Mouse (Mus musculus): Measurements from ENCODE around the gene Gkn2. TPM values are rescaled to one million over a fixed set of nuclear protein-coding genes. Genes with fewer than 3 reads are reported as not detected.

Gkn2 gene
- polyA plus RNA-seq, 1 experiment = not detected

- TF ChIP-seq CTCF (IDR thresholded peaks at IDR 0.05; ENCODE audit: insufficient read depth, low read depth, low read length) = no peak
- TF ChIP-seq POLR2A (IDR thresholded peaks at IDR 0.05; ENCODE audit: insufficient read depth, low read depth, low read length) = no peak
- H3K4me3 ChIP-seq (ENCODE audit: insufficient read depth, low read depth, low read length) = no peak within 1 kb of the TSS
- WGBS = 93% methylated on average over 8 of the region's 8 CpGs
- H3K27ac ChIP-seq (ENCODE audit: insufficient read depth, low read depth, low read length) = no peak within 1 kb of the TSS
- no peaks in the 10 kb centered on the region for H3K4me1 ChIP-seq (ENCODE audit: control insufficient read depth, insufficient read depth, low read length)
These were observed 22.3 kb upstream of the Gkn2 start, which contains the start of gene Gkn1 for GRCm38 (mm10) chr6:87350829-87351228. TSS of gene Gkn1 (minus strand) at chr6:87350942.

GRCm38 (mm10) chr6:87354441-87354840 is 18.7 kb upstream of the Gkn2 start:
- TF ChIP-seq POLR2A (IDR thresholded peaks at IDR 0.05; ENCODE audit: insufficient read depth, low read depth, low read length) (no peak), CTCF (IDR thresholded peaks at IDR 0.05; ENCODE audit: insufficient read depth, low read depth, low read length) (no peak)
- Histone ChIP-seq H3K4me1 (ENCODE audit: control insufficient read depth, insufficient read depth, low read length) (no peaks in the 10 kb centered on the region), H3K4me3 (ENCODE audit: insufficient read depth, low read depth, low read length) (no peak overlapping the region), H3K27ac (ENCODE audit: insufficient read depth, low read depth, low read length) (no peak overlapping the region)
- 78% methylated on average over 5 of the region's 5 CpGs for WGBS

GRCm38 (mm10) chr6:87369223-87369622 is 3.9 kb upstream of the Gkn2 start:
- no peaks in the 10 kb centered on the region for H3K4me1 ChIP-seq (ENCODE audit: control insufficient read depth, insufficient read depth, low read length)
- no peak overlapping the region for H3K4me3 ChIP-seq (ENCODE audit: insufficient read depth, low read depth, low read length)
- 90% methylated on average over 5 of the region's 5 CpGs for WGBS
- TF ChIP-seq POLR2A (IDR thresholded peaks at IDR 0.05; ENCODE audit: insufficient read depth, low read depth, low read length) = no peak
- no peak for TF ChIP-seq CTCF (IDR thresholded peaks at IDR 0.05; ENCODE audit: insufficient read depth, low read depth, low read length)
- no peak overlapping the region for H3K27ac ChIP-seq (ENCODE audit: insufficient read depth, low read depth, low read length)

GRCm38 (mm10) chr6:87383926-87384691 is 11.0 kb downstream of the Gkn2 start:
- peak overlapping the region; percentile 16 for H3K4me3 ChIP-seq (ENCODE audit: insufficient read depth, low read depth, low read length)
- peaks cover 8% of the 10 kb centered on the region for H3K4me1 ChIP-seq (ENCODE audit: control insufficient read depth, insufficient read depth, low read length)
- H3K27ac ChIP-seq (ENCODE audit: insufficient read depth, low read depth, low read length) = no peak overlapping the region
- TF ChIP-seq CTCF (IDR thresholded peaks at IDR 0.05; ENCODE audit: insufficient read depth, low read depth, low read length) (no peak), POLR2A (IDR thresholded peaks at IDR 0.05; ENCODE audit: insufficient read depth, low read depth, low read length) (no peak)
- WGBS = 8% methylated on average over 24 of the region's 24 CpGs

- no peak overlapping the region for H3K4me3 ChIP-seq (ENCODE audit: insufficient read depth, low read depth, low read length)
- H3K27ac ChIP-seq (ENCODE audit: insufficient read depth, low read depth, low read length) = no peak overlapping the region
- no peak for TF ChIP-seq POLR2A (IDR thresholded peaks at IDR 0.05; ENCODE audit: insufficient read depth, low read depth, low read length)
- no peak for TF ChIP-seq CTCF (IDR thresholded peaks at IDR 0.05; ENCODE audit: insufficient read depth, low read depth, low read length)
- H3K4me1 ChIP-seq (ENCODE audit: control insufficient read depth, insufficient read depth, low read length) = peaks cover 8% of the 10 kb centered on the region
- WGBS = 35% methylated on average over 6 of the region's 6 CpGs
These were observed 11.6 kb downstream of the Gkn2 start for GRCm38 (mm10) chr6:87384761-87385160.

- 11% methylated on average over 7 of the region's 7 CpGs for WGBS
- Histone ChIP-seq H3K4me3 (ENCODE audit: insufficient read depth, low read depth, low read length) (no peak overlapping the region), H3K4me1 (ENCODE audit: control insufficient read depth, insufficient read depth, low read length) (peaks cover 8% of the 10 kb centered on the region), H3K27ac (ENCODE audit: insufficient read depth, low read depth, low read length) (no peak overlapping the region)
- TF ChIP-seq CTCF (IDR thresholded peaks at IDR 0.05; ENCODE audit: insufficient read depth, low read depth, low read length) = no peak
These were observed 13.0 kb downstream of the Gkn2 start for GRCm38 (mm10) chr6:87386203-87386602.

GRCm38 (mm10) chr6:87386681-87387080 is 13.5 kb downstream of the Gkn2 start:
- no peak overlapping the region for H3K4me3 ChIP-seq (ENCODE audit: insufficient read depth, low read depth, low read length)
- peaks cover 8% of the 10 kb centered on the region for H3K4me1 ChIP-seq (ENCODE audit: control insufficient read depth, insufficient read depth, low read length)
- no peak for TF ChIP-seq CTCF (IDR thresholded peaks at IDR 0.05; ENCODE audit: insufficient read depth, low read depth, low read length)
- no peak for TF ChIP-seq POLR2A (IDR thresholded peaks at IDR 0.05; ENCODE audit: insufficient read depth, low read depth, low read length)
- WGBS = 68% methylated on average over 10 of the region's 10 CpGs
- no peak overlapping the region for H3K27ac ChIP-seq (ENCODE audit: insufficient read depth, low read depth, low read length)

- no peak for TF ChIP-seq POLR2A (IDR thresholded peaks at IDR 0.05; ENCODE audit: insufficient read depth, low read depth, low read length)
- TF ChIP-seq CTCF (IDR thresholded peaks at IDR 0.05; ENCODE audit: insufficient read depth, low read depth, low read length) = no peak
- 78% methylated on average over 7 of the region's 7 CpGs for WGBS
- peaks cover 7% of the 10 kb centered on the region for H3K4me1 ChIP-seq (ENCODE audit: control insufficient read depth, insufficient read depth, low read length)
- no peak within 1 kb of the TSS for H3K4me3 ChIP-seq (ENCODE audit: insufficient read depth, low read depth, low read length)
- no peak within 1 kb of the TSS for H3K27ac ChIP-seq (ENCODE audit: insufficient read depth, low read depth, low read length)
These were observed 15.7 kb downstream of the Gkn2 start, which contains the start of gene Gkn3 for GRCm38 (mm10) chr6:87388877-87389276. TSS of gene Gkn3 (minus strand) at chr6:87388935.

- peaks cover 3% of the 10 kb centered on the region for H3K4me1 ChIP-seq (ENCODE audit: control insufficient read depth, insufficient read depth, low read length)
- no peak for TF ChIP-seq CTCF (IDR thresholded peaks at IDR 0.05; ENCODE audit: insufficient read depth, low read depth, low read length)
- TF ChIP-seq POLR2A (IDR thresholded peaks at IDR 0.05; ENCODE audit: insufficient read depth, low read depth, low read length) = no peak
- H3K4me3 ChIP-seq (ENCODE audit: insufficient read depth, low read depth, low read length) = no peak overlapping the region
- WGBS = 72% methylated on average over 5 of the region's 5 CpGs
- no peak overlapping the region for H3K27ac ChIP-seq (ENCODE audit: insufficient read depth, low read depth, low read length)
These were observed 16.4 kb downstream of the Gkn2 start for GRCm38 (mm10) chr6:87389455-87389989.

Data from olfactory bulb, adult 2 months (tissue).